Comparison of ENCODE assay signal across 22 mouse cellular contexts in genomic region chr14:51789196-51789595, GRCm38 (mm10). TPM values are rescaled to one million over a fixed set of nuclear protein-coding genes. Genes with fewer than 3 reads are reported as not detected.
A peak's percentile ranks its signal among the peaks of the same experiment; 100 is the strongest.
DNase-seq lines count a peak whose midpoint lies in the region; ATAC-seq and TF ChIP-seq lines count a peak whose summit lies in the region.
"Had no signal": no experiment of that assay in that cellular context is flagged by ENCODE, and none has a peak within 500 bp of the region (broad histone marks: within the 10 kb centered on the region; RNA-seq: fewer than 3 reads in every experiment).

No protein-coding gene starts in this region.

- no peaks in the 10 kb centered on the region for H3K27me3 ChIP-seq in heart, adult 2 months (ENCODE audit: control insufficient read depth, insufficient read depth, low read length)
- no peaks in the 10 kb centered on the region for H3K27me3 ChIP-seq in hindbrain, embryonic 16.5 days (replicated peaks; ENCODE audit: control insufficient read depth, insufficient read depth, low read length)
- H3K27me3 ChIP-seq: heart, embryonic 13.5 days; kidney, embryonic 15.5 days; limb, embryonic 13.5 days; neural tube, embryonic 15.5 days had no signal

- intact Hi-C loops in heart, adult 2 months (cut with DNase I) = no loop called here

- H3K4me2 ChIP-seq in hindbrain, embryonic 16.5 days (ENCODE audit: low read length) = no peak overlapping the region
- H3K4me2 ChIP-seq: heart, embryonic 13.5 days; kidney, embryonic 15.5 days; limb, embryonic 13.5 days; neural tube, embryonic 15.5 days had no signal

- no peak overlapping the region for H3K27ac ChIP-seq in heart, adult 2 months
- H3K27ac ChIP-seq in hindbrain, embryonic 16.5 days (ENCODE audit: low read depth, low read length) = no peak overlapping the region
- H3K27ac ChIP-seq: heart, embryonic 13.5 days; kidney, embryonic 15.5 days; limb, embryonic 13.5 days; neural tube, embryonic 15.5 days had no signal

- 77% methylated on average over 2 of the region's 2 CpGs for WGBS in heart, adult 2 months
- 94% methylated on average over 2 of the region's 2 CpGs for WGBS in hindbrain, embryonic 16.5 days

- no peak overlapping the region for H3K9ac ChIP-seq in heart, adult 2 months (ENCODE audit: low read depth, low read length)
- no peak overlapping the region for H3K9ac ChIP-seq in hindbrain, embryonic 16.5 days (ENCODE audit: low read depth, low read length)
- H3K9ac ChIP-seq: forebrain, postnatal 0 days; heart, embryonic 13.5 days; kidney, embryonic 15.5 days; limb, embryonic 13.5 days; neural tube, embryonic 15.5 days had no signal

- no peak for TF ChIP-seq EP300 in heart, adult 2 months (IDR thresholded peaks at IDR 0.05; ENCODE audit: insufficient read depth, low read depth, low read length)

- no peak overlapping the region for H3K4me3 ChIP-seq in heart, adult 2 months
- H3K4me3 ChIP-seq in hindbrain, embryonic 16.5 days (ENCODE audit: low read length) = no peak overlapping the region
- H3K4me3 ChIP-seq: heart, embryonic 13.5 days; kidney, embryonic 15.5 days; limb, embryonic 13.5 days; neural tube, embryonic 15.5 days had no signal

- no peak for DNase-seq in heart, adult 2 months
- no peak for DNase-seq in heart, adult 11 months
- DNase-seq in 3T3-L1 (ENCODE audit: low read depth, low spot score) (peak; percentile 47), ES-CJ7 (ENCODE audit: low read depth, low spot score) (peak; percentile 18)
- DNase-seq in c-Kit-positive CD71-positive TER-119-negative erythroid progenitor cells, embryonic 14.5 days (ENCODE audit: low read depth) = peak; percentile 10
- DNase-seq in layer of hippocampus, adult 18-20 months (ENCODE audit: low spot score in 2 of 2) = no peak
- DNase-seq: adrenal gland, postnatal 10 days; cerebellum, postnatal 14 days; forebrain, postnatal 0 days; gastrocnemius, postnatal 14 days; heart, postnatal 4 days; layer of hippocampus, adult 9-11 months; lung, adult 2 months; right cerebral cortex, postnatal 14 days; thymus, postnatal 36 days had no signal

- ATAC-seq in hindbrain, embryonic 16.5 days = no peak
- no peak for ATAC-seq in erythroblast, adult 5-6 weeks (replicated peaks; ENCODE audit: low FRiP score, poor library complexity, severe bottlenecking)
- ATAC-seq: forebrain, postnatal 0 days had no signal

- no peaks in the 10 kb centered on the region for H3K9me3 ChIP-seq in hindbrain, embryonic 16.5 days (ENCODE audit: control insufficient read depth, low read length)
- H3K9me3 ChIP-seq: heart, embryonic 13.5 days; kidney, embryonic 15.5 days; limb, embryonic 13.5 days; neural tube, embryonic 15.5 days had no signal

- no peak for TF ChIP-seq POLR2A in heart, adult 2 months (IDR thresholded peaks at IDR 0.05; ENCODE audit: insufficient read depth, low read depth, low read length)

- no peaks in the 10 kb centered on the region for H3K79me2 ChIP-seq in heart, adult 2 months (replicated peaks; ENCODE audit: control insufficient read depth, insufficient read depth, low read length)

- TF ChIP-seq CTCF in heart, adult 2 months (IDR thresholded peaks at IDR 0.05) = peak; percentile 17

- no peaks in the 10 kb centered on the region for H3K36me3 ChIP-seq in heart, adult 2 months (ENCODE audit: control insufficient read depth, insufficient read depth, low read length)
- H3K36me3 ChIP-seq in hindbrain, embryonic 16.5 days (ENCODE audit: control insufficient read depth, insufficient read depth, low read length) = no peaks in the 10 kb centered on the region
- H3K36me3 ChIP-seq: heart, embryonic 13.5 days; kidney, embryonic 15.5 days; limb, embryonic 13.5 days; neural tube, embryonic 15.5 days had no signal

- no peaks in the 10 kb centered on the region for H3K4me1 ChIP-seq in heart, adult 2 months (ENCODE audit: control insufficient read depth, insufficient read depth, low read length)
- no peaks in the 10 kb centered on the region for H3K4me1 ChIP-seq in hindbrain, embryonic 16.5 days (ENCODE audit: control insufficient read depth, insufficient read depth, low read depth, low read length)
- H3K4me1 ChIP-seq: kidney, embryonic 15.5 days; limb, embryonic 13.5 days; neural tube, embryonic 15.5 days had no signal

RNA-seq across cellular contexts. Expression of gene AY358078, which starts 10.7 kb away (rescaled TPM):
- not detected for total RNA-seq in heart, adult 2 months (2021)
- polyA plus RNA-seq in heart, adult 2 months (2012; rRNA removed) = not detected in 2 replicates
- not detected for total RNA-seq in layer of hippocampus, adult 18-20 months (2021)
- polyA plus RNA-seq in hindbrain, embryonic 16.5 days (2015; fragmentation: Nextera tagmentation; extraction: Ambion mirVana) = not detected in 2 replicates
- not detected in 2 replicates for total RNA-seq in erythroblast, adult 5-6 weeks (2015; ENCODE audit: low replicate concordance)
- not detected in 2 replicates for total RNA-seq in erythroblast, adult 5-6 weeks (2017; ENCODE audit: low replicate concordance)
- total RNA-seq: adrenal gland, postnatal 10 days; forebrain, postnatal 0 days; gastrocnemius, postnatal 14 days; heart, postnatal 4 days had no signal
- polyA plus RNA-seq: embryonic facial prominence, embryonic 11.5 days; forebrain, postnatal 0 days; heart, embryonic 13.5 days; kidney, embryonic 15.5 days; limb, embryonic 13.5 days; lung, adult 2 months; neural tube, embryonic 15.5 days had no signal

RNA-seq across cellular contexts. Expression of gene Ang4, which starts 15.8 kb away (rescaled TPM):
- not detected for total RNA-seq in heart, adult 2 months (2021)
- polyA plus RNA-seq in heart, adult 2 months (2012; rRNA removed) = not detected in 2 replicates
- total RNA-seq in layer of hippocampus, adult 18-20 months (2021) = not detected
- not detected in 2 replicates for polyA plus RNA-seq in hindbrain, embryonic 16.5 days (2015; fragmentation: Nextera tagmentation; extraction: Ambion mirVana)
- total RNA-seq in erythroblast, adult 5-6 weeks (2015; ENCODE audit: low replicate concordance) = not detected in 2 replicates
- total RNA-seq in erythroblast, adult 5-6 weeks (2017; ENCODE audit: low replicate concordance) = not detected in 2 replicates
- total RNA-seq: adrenal gland, postnatal 10 days; forebrain, postnatal 0 days; gastrocnemius, postnatal 14 days; heart, postnatal 4 days had no signal
- polyA plus RNA-seq: embryonic facial prominence, embryonic 11.5 days; forebrain, postnatal 0 days; heart, embryonic 13.5 days; kidney, embryonic 15.5 days; limb, embryonic 13.5 days; lung, adult 2 months; neural tube, embryonic 15.5 days had no signal

Comparison
In these comparisons a context has a peak if more than half of its experiments do, and no peak if none do; other contexts are left out.
1. DNase-seq: peak in 3T3-L1 (single experiment), ES-CJ7 (single experiment) and c-Kit-positive CD71-positive TER-119-negative erythroid progenitor cells, embryonic 14.5 days (single experiment); none in heart, adult 2 months (0 of 2), heart, adult 11 months (single experiment) and layer of hippocampus, adult 18-20 months (0 of 2).